Mouse (Mus musculus) C2C12 (cell line): ENCODE measurements around the gene Alpk1.

Source experiments
- CEBPB ChIP-seq: IDR thresholded peaks from one replicate; pipeline ENCODE4 v1.6.1; 2011; ENCODE audit warnings: low read depth, mild to moderate bottlenecking, control low read depth, moderate library complexity
- CTCF ChIP-seq: IDR thresholded peaks from one replicate; pipeline ENCODE4 v1.5.1; 2011; ENCODE audit not compliant: control insufficient read depth, insufficient read depth, insufficient read length
- MYOG ChIP-seq: IDR thresholded peaks from one replicate; pipeline ENCODE4 v1.6.1; 2011; ENCODE audit not compliant: control insufficient read depth, insufficient read length; ENCODE audit errors: extremely low read depth
- USF1 ChIP-seq: IDR thresholded peaks from one replicate; pipeline ENCODE4 v1.6.1; 2011; ENCODE audit warnings: low read depth, mild to moderate bottlenecking, control low read depth, moderate library complexity

GRCm38 (mm10) chr3:127796271-127796670, 15.9 kb upstream of the Alpk1 start:
- TF ChIP-seq CTCF (no peak), USF1 (no peak), MYOG (no peak), CEBPB (no peak)
